Comparison of ENCODE assay signal across 22 mouse cellular contexts in the genomic region with DNA sequence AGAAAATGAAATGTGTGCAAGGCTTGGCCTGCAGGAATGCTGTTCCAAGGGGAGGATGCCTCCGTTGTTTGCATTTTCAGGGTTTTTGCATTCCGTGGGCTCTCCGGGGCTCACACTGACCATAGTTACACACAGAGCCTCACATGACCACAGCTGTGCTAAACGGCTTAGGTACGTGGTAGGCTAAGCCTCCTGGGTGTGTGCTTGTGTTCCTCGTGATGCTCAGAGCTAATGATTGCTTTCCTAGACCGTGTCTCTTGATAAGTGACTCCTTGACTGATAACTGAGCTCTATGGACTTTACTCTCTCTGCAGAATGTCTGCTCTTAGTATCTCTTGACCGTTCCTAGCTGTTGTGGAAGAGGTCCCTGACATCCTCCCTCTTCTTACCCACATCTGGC.
"Had no signal": no experiment of that assay in that cellular context is flagged by ENCODE, and none has a peak within 500 bp of the region (broad histone marks: within the 10 kb centered on the region; RNA-seq: fewer than 3 reads in every experiment).

No protein-coding gene starts in this region.

- H3K36me3 ChIP-seq: limb, embryonic 12.5 days; limb, embryonic 15.5 days; lung, embryonic 15.5 days; midbrain, embryonic 12.5 days; neural tube, embryonic 13.5 days had no signal

- H3K27ac ChIP-seq: limb, embryonic 12.5 days; limb, embryonic 15.5 days; liver, embryonic 14.5 days; lung, embryonic 15.5 days; midbrain, embryonic 12.5 days; neural tube, embryonic 13.5 days had no signal

- ATAC-seq: liver, postnatal 0 days; midbrain, embryonic 16.5 days had no signal

- H3K9ac ChIP-seq: limb, embryonic 12.5 days; limb, embryonic 15.5 days; liver, embryonic 14.5 days; liver, postnatal 0 days; lung, embryonic 15.5 days; midbrain, embryonic 12.5 days; neural tube, embryonic 13.5 days had no signal

- H3K4me1 ChIP-seq: limb, embryonic 12.5 days; midbrain, embryonic 12.5 days; neural tube, embryonic 13.5 days had no signal

- H3K9me3 ChIP-seq: limb, embryonic 12.5 days; limb, embryonic 15.5 days; lung, embryonic 15.5 days; midbrain, embryonic 12.5 days; neural tube, embryonic 13.5 days had no signal

- H3K4me3 ChIP-seq: limb, embryonic 12.5 days; limb, embryonic 15.5 days; lung, embryonic 15.5 days; midbrain, embryonic 12.5 days; myocyte; neural tube, embryonic 13.5 days had no signal

- H3K4me2 ChIP-seq: limb, embryonic 12.5 days; limb, embryonic 15.5 days; liver, embryonic 11.5 days; lung, embryonic 15.5 days; midbrain, embryonic 12.5 days; neural tube, embryonic 13.5 days had no signal

- H3K27me3 ChIP-seq: limb, embryonic 15.5 days; lung, embryonic 15.5 days; midbrain, embryonic 12.5 days; neural tube, embryonic 13.5 days had no signal

- DNase-seq: kidney, adult 11 months; kidney, adult 9 months; kidney, postnatal 25 days; left cerebral cortex, postnatal 4 days; liver, postnatal 0 days; lung, postnatal 10 days; lung, postnatal 4 days; retina, postnatal 1 day; right cerebral cortex, postnatal 25 days; spleen, adult 18-20 months; thymus, adult 2 months; thymus, postnatal 14 days; thymus, postnatal 4 days had no signal
